Mouse (Mus musculus) testis, adult 10 weeks (tissue): ENCODE measurements around the gene Sema4a. TPM values are rescaled to one million over a fixed set of nuclear protein-coding genes. Genes with fewer than 3 reads are reported as not detected.

Source experiments
- polyA plus RNA-seq: library from polyadenylated mRNA; stranded (reverse); fragments of 350-450 nt; fragmentation: Illumina TruSeq; extraction: RNeasy Lipid Tissue Mini Kit (QIAGEN cat#74804); gene quantifications from one replicate; pipeline ENCODE4 v1.2.3, GENCODE M21; 2014; ENCODE audit warnings: low read depth, low replicate concordance

Gene Sema4a
- 17.0 TPM for polyA plus RNA-seq

GRCm38 (mm10) chr3:88460983-88461696 lies at the start of gene Sema4a:
Gene Sema4a, minus strand, starts transcription at chr3:88461182.

GRCm38 (mm10) chr3:88509692-88510420 lies 48.9 kb upstream of the Sema4a start, which contains the start of gene Lmna:
Gene Lmna, minus strand, starts transcription at chr3:88509956.

GRCm38 (mm10) chr3:88424605-88425329 lies 36.2 kb downstream of the Sema4a start, which contains the start of gene Slc25a44:
Gene Slc25a44, minus strand, starts transcription at chr3:88425139.

GRCm38 (mm10) chr3:88409741-88410644 lies 51.0 kb downstream of the Sema4a start, which contains the start of gene Pmf1:
Gene Pmf1, minus strand, starts transcription at chr3:88410331.

Other genes with a start within 250 kb of the Sema4a start
- gene Rhbg, start 206.5 kb downstream of the Sema4a start, polyA plus RNA-seq: not detected
- 1.2 TPM for gene Gm38392, start 174.0 kb downstream of the Sema4a start, polyA plus RNA-seq
- gene Tsacc, start 164.2 kb downstream of the Sema4a start, polyA plus RNA-seq: 355 TPM
- 308 TPM for gene Cct3, start 164.1 kb downstream of the Sema4a start, polyA plus RNA-seq
- gene Glmp, start 136.2 kb downstream of the Sema4a start, polyA plus RNA-seq: 0.70 TPM
- 0.62 TPM for gene Tmem79, start 125.0 kb downstream of the Sema4a start, polyA plus RNA-seq
- gene Smg5, start 124.9 kb downstream of the Sema4a start, polyA plus RNA-seq: 87.4 TPM
- gene Paqr6, start 96.6 kb downstream of the Sema4a start, polyA plus RNA-seq: 0.83 TPM
- gene Bglap3, start 88.4 kb downstream of the Sema4a start, polyA plus RNA-seq: not detected
- gene Bglap2, start 82.5 kb downstream of the Sema4a start, polyA plus RNA-seq: not detected
- gene Bglap, start 76.7 kb downstream of the Sema4a start, polyA plus RNA-seq: not detected
- 3.5 TPM for gene Pmf1, start 50.9 kb downstream of the Sema4a start, polyA plus RNA-seq
- gene Slc25a44, start 36.0 kb downstream of the Sema4a start, polyA plus RNA-seq: 5.8 TPM
- 0.32 TPM for gene Lmna, start 48.8 kb upstream of the Sema4a start, polyA plus RNA-seq
- 1.4 TPM for gene Mex3a, start 71.2 kb upstream of the Sema4a start, polyA plus RNA-seq
- not detected for gene Rab25, start 87.1 kb upstream of the Sema4a start, polyA plus RNA-seq
- 2.0 TPM for gene Lamtor2, start 91.9 kb upstream of the Sema4a start, polyA plus RNA-seq
- gene Ubqln4, start 92.6 kb upstream of the Sema4a start, polyA plus RNA-seq: 11.9 TPM
- gene Ssr2, start 114.7 kb upstream of the Sema4a start, polyA plus RNA-seq: 32.1 TPM
- gene Arhgef2, start 144.8 kb upstream of the Sema4a start, polyA plus RNA-seq: 31.6 TPM
- not detected for gene Rxfp4, start 192.0 kb upstream of the Sema4a start, polyA plus RNA-seq
- 35.1 TPM for gene Khdc4, start 224.6 kb upstream of the Sema4a start, polyA plus RNA-seq